8 mouse cellular contexts compared by ENCODE assay signal in genomic region chr15:3201912-3202653, GRCm38 (mm10).
DNase-seq lines count a peak whose midpoint lies in the region; ATAC-seq and TF ChIP-seq lines count a peak whose summit lies in the region.

No protein-coding gene starts in this region.

- WGBS in heart, adult 2 months = 75% methylated on average over 2 of the region's 2 CpGs
- 68% methylated on average over 2 of the region's 2 CpGs for WGBS in heart, embryonic 12.5 days
- 81% methylated on average over 2 of the region's 2 CpGs for WGBS in hindbrain, embryonic 10.5 days

- H3K9me3 ChIP-seq in heart, embryonic 12.5 days (replicated peaks) = no peaks in the 10 kb centered on the region
- no peaks in the 10 kb centered on the region for H3K9me3 ChIP-seq in hindbrain, embryonic 10.5 days

- H3K4me3 ChIP-seq in heart, adult 2 months = no peak overlapping the region
- no peak overlapping the region for H3K4me3 ChIP-seq in heart, embryonic 12.5 days
- H3K4me3 ChIP-seq in hindbrain, embryonic 10.5 days = no peak overlapping the region
- H3K4me3 ChIP-seq in layer of hippocampus, adult 2 months = no peak overlapping the region

- intact Hi-C loops in heart, adult 2 months (cut with DNase I) = loop anchor here (10.0 kb wide), 1 partner anchor 703 kb away; no protein-coding TSS in a partner anchor

- ATAC-seq in heart, embryonic 12.5 days (ENCODE audit: insufficient number of reproducible peaks, low FRiP score) = no peak
- peak; percentile 75 for ATAC-seq in megakaryocyte-erythroid progenitor cell, adult 5-6 weeks (replicated peaks; ENCODE audit: low FRiP score, low TSS enrichment, poor library complexity, severe bottlenecking)

- no peak overlapping the region for H3K9ac ChIP-seq in heart, adult 2 months (ENCODE audit: low read depth, low read length)
- H3K9ac ChIP-seq in heart, embryonic 12.5 days = no peak overlapping the region

- peak; percentile 19 to 27 for DNase-seq in heart, adult 2 months
- DNase-seq in ZHBTc4 (ENCODE audit: low read depth, low spot score) = peak; percentile 78
- peak; percentile 53 for DNase-seq in embryo, embryonic 11.5 days (ENCODE audit: low read depth, low spot score)
- peak; percentile 43 for DNase-seq in hindbrain, embryonic 10.5 days (ENCODE audit: low spot score)
- DNase-seq in layer of hippocampus, adult 2 months (ENCODE audit: low spot score in 2 of 2) = peak; percentile 23 to 65
- peak; percentile 42 for DNase-seq in right cerebral cortex, postnatal 14 days

- no peak for TF ChIP-seq POLR2A in heart, adult 2 months (IDR thresholded peaks at IDR 0.05; ENCODE audit: insufficient read depth, low read depth, low read length)

- no peaks in the 10 kb centered on the region for H3K27me3 ChIP-seq in heart, adult 2 months (ENCODE audit: control insufficient read depth, insufficient read depth, low read length)
- H3K27me3 ChIP-seq in heart, embryonic 12.5 days (replicated peaks) = no peaks in the 10 kb centered on the region
- H3K27me3 ChIP-seq in hindbrain, embryonic 10.5 days (ENCODE audit: insufficient read depth, poor library complexity, severe bottlenecking) = no peaks in the 10 kb centered on the region

- no peaks in the 10 kb centered on the region for H3K79me2 ChIP-seq in heart, adult 2 months (replicated peaks; ENCODE audit: control insufficient read depth, insufficient read depth, low read length)

- no peak for TF ChIP-seq EP300 in heart, adult 2 months (IDR thresholded peaks at IDR 0.05; ENCODE audit: insufficient read depth, low read depth, low read length)

- H3K4me2 ChIP-seq in heart, embryonic 12.5 days = no peak overlapping the region

- H3K36me3 ChIP-seq in heart, adult 2 months (ENCODE audit: control insufficient read depth, insufficient read depth, low read length) = no peaks in the 10 kb centered on the region
- H3K36me3 ChIP-seq in heart, embryonic 12.5 days = no peaks in the 10 kb centered on the region
- no peaks in the 10 kb centered on the region for H3K36me3 ChIP-seq in hindbrain, embryonic 10.5 days

- peak; percentile 98 for TF ChIP-seq CTCF in heart, adult 2 months (IDR thresholded peaks at IDR 0.05)
- TF ChIP-seq CTCF in layer of hippocampus, adult 2 months (conservative IDR thresholded peaks at IDR 0.05) = peak; percentile 97

- peaks cover 2% of the 10 kb centered on the region for H3K4me1 ChIP-seq in heart, adult 2 months (ENCODE audit: control insufficient read depth, insufficient read depth, low read length)
- H3K4me1 ChIP-seq in heart, embryonic 12.5 days (replicated peaks) = no peaks in the 10 kb centered on the region
- no peaks in the 10 kb centered on the region for H3K4me1 ChIP-seq in hindbrain, embryonic 10.5 days (replicated peaks)

- H3K27ac ChIP-seq in heart, adult 2 months = no peak overlapping the region
- no peak overlapping the region for H3K27ac ChIP-seq in heart, embryonic 12.5 days (ENCODE audit: poor library complexity, severe bottlenecking)
- H3K27ac ChIP-seq in hindbrain, embryonic 10.5 days = no peak overlapping the region
- H3K27ac ChIP-seq in layer of hippocampus, adult 2 months = no peak overlapping the region

Comparison
In these comparisons a context has a peak if more than half of its experiments do, and no peak if none do; other contexts are left out.
1. DNase-seq: peak in every context shown above with its lines; median percentile 78 in ZHBTc4; 53 in embryo, embryonic 11.5 days; 44 in layer of hippocampus, adult 2 months; 43 in hindbrain, embryonic 10.5 days; 42 in right cerebral cortex, postnatal 14 days; 23 in heart, adult 2 months.